Mouse (Mus musculus): ENCODE measurements around the gene Zfp974. TPM values are rescaled to one million over a fixed set of nuclear protein-coding genes. Genes with fewer than 3 reads are reported as not detected.
A peak's percentile ranks its signal among the peaks of the same experiment; 100 is the strongest.
"Not testable (repeated sequence)": the region's sequence is repeated elsewhere in the genome, so short reads cannot be mapped to it uniquely, and the experiment has no call there.

Zfp974 gene
- 4.0 and 5.9 TPM in 2 replicates for polyA plus RNA-seq (2012; rRNA removed)
- 8.0 and 8.4 TPM in 2 replicates for polyA plus RNA-seq (2014; fragmentation: Nextera tagmentation; extraction: Ambion mirVana)

- H3K4me2 ChIP-seq (replicated peaks; ENCODE audit: low read depth, low read length, severe bottlenecking), result peak within 1 kb of the TSS; percentile 65
- WGBS, result 3% methylated on average over 40 of the region's 40 CpGs
- H3K4me1 ChIP-seq (ENCODE audit: control insufficient read depth, insufficient read depth, low read length), result 0 out of 2 replicates have a peak, but pooled peaks cover 4% of the 10 kb centered on the region
- H3K9ac ChIP-seq (ENCODE audit: low read depth, low read length, severe bottlenecking), result peak within 1 kb of the TSS; percentile 64
- peak; percentile 28; the same call in 1 of the 2 replicates for TF ChIP-seq POLR2A (IDR thresholded peaks at IDR 0.05; ENCODE audit: borderline replicate concordance, extremely low read depth, insufficient read depth, insufficient read length)
- DNase-seq (ENCODE audit: low spot score), result peak; percentile 72
- no peak within 1 kb of the TSS for H3K27ac ChIP-seq (replicated peaks; ENCODE audit: low read depth, low read length)
- H3K27me3 ChIP-seq (ENCODE audit: control insufficient read depth, insufficient read depth, low read length), result no peaks in the 10 kb centered on the region
- peaks cover 10% of the 10 kb centered on the region for H3K36me3 ChIP-seq (ENCODE audit: control insufficient read depth, insufficient read depth, low read length)
- no peaks in the 10 kb centered on the region for H3K9me3 ChIP-seq (ENCODE audit: control insufficient read depth, low read length)
- peak within 1 kb of the TSS; percentile 59 for H3K4me3 ChIP-seq (replicated peaks; ENCODE audit: low read length)
- ATAC-seq (ENCODE audit: low FRiP score, low read depth), result peak; percentile 84
Observed at GRCm38 (mm10) chr7:27928818-27929695, at the start of gene Zfp974. Zfp974 (minus strand) TSS chr7:27929460.

GRCm38 (mm10) chr7:27949451-27949850, 20.2 kb upstream of the Zfp974 start:
- not testable (repeated sequence) for H3K27ac ChIP-seq (replicated peaks; ENCODE audit: low read depth, low read length); H3K4me3 ChIP-seq (replicated peaks; ENCODE audit: low read length); H3K4me1 ChIP-seq (ENCODE audit: control insufficient read depth, insufficient read depth, low read length); H3K9ac ChIP-seq (ENCODE audit: low read depth, low read length, severe bottlenecking); H3K27me3 ChIP-seq (ENCODE audit: control insufficient read depth, insufficient read depth, low read length); H3K4me2 ChIP-seq (replicated peaks; ENCODE audit: low read depth, low read length, severe bottlenecking); ATAC-seq (ENCODE audit: low FRiP score, low read depth); H3K36me3 ChIP-seq (ENCODE audit: control insufficient read depth, insufficient read depth, low read length); H3K9me3 ChIP-seq (ENCODE audit: control insufficient read depth, low read length); DNase-seq (ENCODE audit: low spot score)
- 92% methylated on average over 13 of the region's 13 CpGs for WGBS

GRCm38 (mm10) chr7:27941869-27942268, 12.6 kb upstream of the Zfp974 start:
- not testable (repeated sequence) for H3K9me3 ChIP-seq (ENCODE audit: control insufficient read depth, low read length); DNase-seq (ENCODE audit: low spot score); H3K9ac ChIP-seq (ENCODE audit: low read depth, low read length, severe bottlenecking); H3K4me2 ChIP-seq (replicated peaks; ENCODE audit: low read depth, low read length, severe bottlenecking); H3K36me3 ChIP-seq (ENCODE audit: control insufficient read depth, insufficient read depth, low read length); H3K27ac ChIP-seq (replicated peaks; ENCODE audit: low read depth, low read length); ATAC-seq (ENCODE audit: low FRiP score, low read depth); H3K4me3 ChIP-seq (replicated peaks; ENCODE audit: low read length); H3K4me1 ChIP-seq (ENCODE audit: control insufficient read depth, insufficient read depth, low read length); H3K27me3 ChIP-seq (ENCODE audit: control insufficient read depth, insufficient read depth, low read length)
- 54% methylated on average over 4 of the region's 7 CpGs for WGBS

GRCm38 (mm10) chr7:27933800-27934158, 4.5 kb upstream of the Zfp974 start:
- Histone ChIP-seq H3K4me3 (replicated peaks; ENCODE audit: low read length) (0 out of 2 replicates have a peak overlapping the region, but pooled peaks have one; percentile 10), H3K4me2 (replicated peaks; ENCODE audit: low read depth, low read length, severe bottlenecking) (peak overlapping the region; percentile 36)
- not testable (repeated sequence) for H3K27ac ChIP-seq (replicated peaks; ENCODE audit: low read depth, low read length); H3K9ac ChIP-seq (ENCODE audit: low read depth, low read length, severe bottlenecking); H3K9me3 ChIP-seq (ENCODE audit: control insufficient read depth, low read length); H3K4me1 ChIP-seq (ENCODE audit: control insufficient read depth, insufficient read depth, low read length); DNase-seq (ENCODE audit: low spot score); H3K36me3 ChIP-seq (ENCODE audit: control insufficient read depth, insufficient read depth, low read length); ATAC-seq (ENCODE audit: low FRiP score, low read depth); H3K27me3 ChIP-seq (ENCODE audit: control insufficient read depth, insufficient read depth, low read length)
- 17% methylated on average over 1 of the region's 9 CpGs for WGBS

GRCm38 (mm10) chr7:27933050-27933799, 4.0 kb upstream of the Zfp974 start:
- TF ChIP-seq POLR2A (IDR thresholded peaks at IDR 0.05; ENCODE audit: borderline replicate concordance, extremely low read depth, insufficient read depth, insufficient read length), result no peak
- 0 out of 2 replicates have a peak, but pooled peaks cover 3% of the 10 kb centered on the region for H3K4me1 ChIP-seq (ENCODE audit: control insufficient read depth, insufficient read depth, low read length)
- H3K36me3 ChIP-seq (ENCODE audit: control insufficient read depth, insufficient read depth, low read length), result no peaks in the 10 kb centered on the region
- no peak overlapping the region for H3K27ac ChIP-seq (replicated peaks; ENCODE audit: low read depth, low read length)
- peak overlapping the region; percentile 36; the same call in 1 of the 2 replicates for H3K9ac ChIP-seq (ENCODE audit: low read depth, low read length, severe bottlenecking)
- H3K4me2 ChIP-seq (replicated peaks; ENCODE audit: low read depth, low read length, severe bottlenecking), result peak overlapping the region; percentile 36
- no peak for DNase-seq (ENCODE audit: low spot score)
- H3K27me3 ChIP-seq (ENCODE audit: control insufficient read depth, insufficient read depth, low read length), result no peaks in the 10 kb centered on the region
- ATAC-seq (ENCODE audit: low FRiP score, low read depth), result no peak
- H3K4me3 ChIP-seq (replicated peaks; ENCODE audit: low read length), result 0 out of 2 replicates have a peak overlapping the region, but pooled peaks have one; percentile 10
- 18% methylated on average over 7 of the region's 7 CpGs for WGBS
- no peaks in the 10 kb centered on the region for H3K9me3 ChIP-seq (ENCODE audit: control insufficient read depth, low read length)

- not testable (repeated sequence) for DNase-seq (ENCODE audit: low spot score); H3K9ac ChIP-seq (ENCODE audit: low read depth, low read length, severe bottlenecking); H3K27ac ChIP-seq (replicated peaks; ENCODE audit: low read depth, low read length); ATAC-seq (ENCODE audit: low FRiP score, low read depth); H3K27me3 ChIP-seq (ENCODE audit: control insufficient read depth, insufficient read depth, low read length); H3K9me3 ChIP-seq (ENCODE audit: control insufficient read depth, low read length); H3K4me1 ChIP-seq (ENCODE audit: control insufficient read depth, insufficient read depth, low read length); H3K4me3 ChIP-seq (replicated peaks; ENCODE audit: low read length); H3K4me2 ChIP-seq (replicated peaks; ENCODE audit: low read depth, low read length, severe bottlenecking)
- WGBS, result 40% methylated on average over 4 of the region's 4 CpGs
- H3K36me3 ChIP-seq (ENCODE audit: control insufficient read depth, insufficient read depth, low read length), result peaks cover 12% of the 10 kb centered on the region
Observed at GRCm38 (mm10) chr7:27927041-27927440, 2.2 kb downstream of the Zfp974 start.

- DNase-seq (ENCODE audit: low spot score); H3K4me2 ChIP-seq (replicated peaks; ENCODE audit: low read depth, low read length, severe bottlenecking); ATAC-seq (ENCODE audit: low FRiP score, low read depth); H3K4me1 ChIP-seq (ENCODE audit: control insufficient read depth, insufficient read depth, low read length); H3K27ac ChIP-seq (replicated peaks; ENCODE audit: low read depth, low read length); H3K9me3 ChIP-seq (ENCODE audit: control insufficient read depth, low read length); H3K27me3 ChIP-seq (ENCODE audit: control insufficient read depth, insufficient read depth, low read length); H3K9ac ChIP-seq (ENCODE audit: low read depth, low read length, severe bottlenecking); H3K4me3 ChIP-seq (replicated peaks; ENCODE audit: low read length): not testable (repeated sequence)
- H3K36me3 ChIP-seq (ENCODE audit: control insufficient read depth, insufficient read depth, low read length), result peaks cover 13% of the 10 kb centered on the region
- 96% methylated on average over 3 of the region's 4 CpGs for WGBS
Observed at GRCm38 (mm10) chr7:27910952-27911351, 18.3 kb downstream of the Zfp974 start.
